Mouse (Mus musculus) intestine, embryonic 15.5 days (tissue): ENCODE results near the gene Gm15294. TPM values are rescaled to one million over a fixed set of nuclear protein-coding genes. Genes with fewer than 3 reads are reported as not detected.

ENCODE experiments used
- ATAC-seq: fragments of 200-750 bp; cut with Nextera tagmentation; 2 replicates; pipeline ENCODE4 v1.8.0; 2017; ENCODE audit warnings: moderate TSS enrichment, moderate library complexity
- H3K27ac ChIP-seq: fragments of 300-500 bp; sonication (generic); 2 replicates; pipeline ENCODE4 v1.5.1; 2015; ENCODE audit warnings: mild to moderate bottlenecking, inconsistent platforms
- H3K27me3 ChIP-seq: fragments of 300-500 bp; sonication (generic); replicated peaks from 2 replicates; pipeline ENCODE4 v1.6.1; 2015; ENCODE audit warnings: inconsistent platforms
- H3K36me3 ChIP-seq: fragments of 300-500 bp; sonication (generic); 2 replicates; pipeline ENCODE4 v1.6.1; 2015; ENCODE audit warnings: inconsistent platforms
- H3K4me1 ChIP-seq: fragments of 300-500 bp; sonication (generic); replicated peaks from 2 replicates; pipeline ENCODE4 v1.6.1; 2015; ENCODE audit warnings: inconsistent platforms
- H3K4me2 ChIP-seq: fragments of 300-500 bp; sonication (generic); replicated peaks from 2 replicates; pipeline ENCODE4 v1.6.1; 2015; ENCODE audit warnings: mild to moderate bottlenecking, inconsistent platforms
- H3K4me3 ChIP-seq: fragments of 300-500 bp; sonication (generic); replicated peaks from 2 replicates; pipeline ENCODE4 v1.5.1; 2015; ENCODE audit warnings: inconsistent platforms
- H3K9ac ChIP-seq: fragments of 300-500 bp; sonication (generic); 2 replicates; pipeline ENCODE4 v1.6.1; 2015; ENCODE audit warnings: inconsistent platforms
- H3K9me3 ChIP-seq: fragments of 300-500 bp; sonication (generic); 2 replicates; pipeline ENCODE4 v1.6.1; 2016; ENCODE audit warnings: inconsistent platforms
- WGBS: fragments of 180-500 bp; shearing (Covaris S2); methylation state at CpG from one replicate; pipeline ENCODE4 v1.1.7; 2015; 5-methylcytosine and 5-hydroxymethylcytosine counted together
- polyA plus RNA-seq: library from polyadenylated mRNA; unstranded; fragments of >200 nt; fragmentation: Nextera tagmentation; extraction: Ambion mirVana; gene quantifications from 2 replicates; pipeline ENCODE4 v1.2.1, GENCODE M21; 2015

Gm15294 gene
- not detected in 2 replicates for polyA plus RNA-seq

- 94% methylated on average over 4 of the region's 4 CpGs for WGBS
- H3K36me3 ChIP-seq, result no peaks in the 10 kb centered on the region
- no peak within 1 kb of the TSS for H3K27ac ChIP-seq
- H3K9ac ChIP-seq, result no peak within 1 kb of the TSS
- H3K4me3 ChIP-seq, result no peak within 1 kb of the TSS
- ATAC-seq, result no peak
- H3K9me3 ChIP-seq, result no peaks in the 10 kb centered on the region
- no peaks in the 10 kb centered on the region for H3K27me3 ChIP-seq
- no peak within 1 kb of the TSS for H3K4me2 ChIP-seq
- H3K4me1 ChIP-seq, result no peaks in the 10 kb centered on the region
These were observed at the start of gene Gm15294 for GRCm38 (mm10) chrX:141875135-141875534. Gene Gm15294, minus strand, starts transcription at chrX:141875235.

GRCm38 (mm10) chrX:141884336-141885048 is 9.5 kb upstream of the Gm15294 start:
- no peaks in the 10 kb centered on the region for H3K27me3 ChIP-seq
- no peaks in the 10 kb centered on the region for H3K36me3 ChIP-seq
- no peaks in the 10 kb centered on the region for H3K9me3 ChIP-seq
- no peak overlapping the region for H3K4me2 ChIP-seq
- no peaks in the 10 kb centered on the region for H3K4me1 ChIP-seq
- 78% methylated on average over 4 of the region's 4 CpGs for WGBS
- no peak for ATAC-seq
- no peak overlapping the region for H3K4me3 ChIP-seq
- H3K9ac ChIP-seq, result no peak overlapping the region
- no peak overlapping the region for H3K27ac ChIP-seq

DNA sequence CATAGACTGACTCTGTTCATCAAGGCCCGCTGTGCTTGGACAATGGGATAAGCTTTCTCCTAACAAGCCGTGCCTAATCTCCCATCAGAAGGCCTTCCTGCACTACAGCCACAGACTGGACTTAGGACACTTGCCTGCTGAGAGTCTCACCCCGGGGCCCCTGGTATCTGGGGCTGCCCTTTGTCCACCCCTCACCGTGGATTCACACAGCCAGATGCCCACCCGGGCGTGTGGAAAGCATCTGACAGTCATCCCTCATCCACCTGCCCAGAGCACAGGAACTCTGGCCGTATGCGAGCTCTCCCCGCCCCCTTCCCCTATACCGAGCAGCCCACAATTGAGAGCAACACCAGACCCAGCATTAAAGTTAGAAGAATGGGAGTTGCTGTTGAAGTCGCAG is 1.0 kb downstream of the Gm15294 start:
- H3K9ac ChIP-seq, result no peak overlapping the region
- ATAC-seq, result no peak

GRCm38 (mm10) chrX:141873597-141873996 is 1.4 kb downstream of the Gm15294 start:
- no peak overlapping the region for H3K4me2 ChIP-seq

More for the DNA sequence above, 1.0 kb downstream of the Gm15294 start:
- Histone ChIP-seq H3K27ac (no peak overlapping the region), H3K4me3 (no peak overlapping the region), H3K4me1 (no peaks in the 10 kb centered on the region), H3K27me3 (no peaks in the 10 kb centered on the region), H3K36me3 (no peaks in the 10 kb centered on the region), H3K4me2 (no peak overlapping the region), H3K9me3 (no peaks in the 10 kb centered on the region)
- WGBS, result 77% methylated on average over 11 of the region's 11 CpGs

DNA sequence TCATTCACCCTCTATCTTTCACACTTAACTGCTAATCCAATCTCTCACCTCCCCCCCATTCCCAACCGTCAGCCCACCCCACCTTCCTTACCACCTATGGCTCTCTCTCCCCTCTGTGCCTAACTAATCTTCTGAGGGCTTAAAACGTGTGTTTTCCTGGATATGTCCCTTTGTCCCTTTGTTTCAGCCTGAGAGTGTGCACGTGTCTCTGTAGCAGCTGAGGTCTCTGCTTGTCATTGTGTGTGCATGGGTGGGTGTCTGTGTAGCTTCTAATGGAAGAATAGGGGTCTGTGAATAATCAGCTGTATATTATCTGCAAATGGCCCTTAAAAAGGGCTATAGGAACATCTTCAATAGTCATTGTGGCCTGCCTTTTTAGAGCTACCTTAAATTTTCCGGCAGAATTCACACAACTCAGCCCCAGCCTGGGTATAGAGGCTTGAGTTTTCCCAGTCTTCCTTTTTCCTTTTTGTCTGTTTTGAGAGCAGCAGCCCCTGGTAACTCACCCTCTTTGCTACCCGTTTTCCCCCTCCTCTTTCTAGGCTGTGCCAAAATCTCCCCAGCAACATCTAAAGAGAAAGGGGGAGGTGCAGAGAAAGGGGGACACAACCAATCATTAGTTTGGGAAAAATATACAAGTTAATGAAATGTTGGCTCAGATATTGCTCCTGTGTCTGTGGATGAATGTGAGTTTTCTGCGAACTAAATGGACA is 19.2 kb downstream of the Gm15294 start:
- Histone ChIP-seq H3K27ac (no peak overlapping the region), H3K27me3 (no peaks in the 10 kb centered on the region), H3K9ac (no peak overlapping the region), H3K4me1 (no peaks in the 10 kb centered on the region), H3K36me3 (no peaks in the 10 kb centered on the region), H3K4me2 (no peak overlapping the region), H3K9me3 (no peaks in the 10 kb centered on the region), H3K4me3 (no peak overlapping the region)
- 39% methylated on average over 6 of the region's 6 CpGs for WGBS
- no peak for ATAC-seq

More at GRCm38 (mm10) chrX:141873597-141873996, 1.4 kb downstream of the Gm15294 start:
- Histone ChIP-seq H3K36me3 (no peaks in the 10 kb centered on the region), H3K4me1 (no peaks in the 10 kb centered on the region), H3K4me3 (no peak overlapping the region), H3K9ac (no peak overlapping the region), H3K9me3 (no peaks in the 10 kb centered on the region), H3K27me3 (no peaks in the 10 kb centered on the region), H3K27ac (no peak overlapping the region)
- 69% methylated on average over 4 of the region's 4 CpGs for WGBS
- no peak for ATAC-seq

Other genes starting within 250 kb of the Gm15294 start
- gene Irs4, start 150.0 kb downstream of the Gm15294 start, polyA plus RNA-seq, result 0.28 and 0.30 TPM in 2 replicates